Mouse (Mus musculus): Measurements from ENCODE around the gene Cnn1. TPM values are rescaled to one million over a fixed set of nuclear protein-coding genes. Genes with fewer than 3 reads are reported as not detected.

The Cnn1 gene
- polyA plus RNA-seq, 1 experiment: 7.8 TPM

GRCm38 (mm10) chr9:22135644-22136390 is 36.8 kb downstream of the Cnn1 start, which contains the start of gene Acp5:
TSS of gene Acp5 (minus strand) at chr9:22135711.
- H3K9ac ChIP-seq (ENCODE audit: low read depth, poor library complexity, severe bottlenecking): no peak within 1 kb of the TSS

GRCm38 (mm10) chr9:22136765-22137547 is 37.9 kb downstream of the Cnn1 start:
- no peaks in the 10 kb centered on the region for H3K27me3 ChIP-seq (ENCODE audit: control insufficient read depth, insufficient read depth, low read length, poor library complexity, severe bottlenecking)
- no peak overlapping the region for H3K27ac ChIP-seq (ENCODE audit: insufficient read depth, low read length)
- H3K4me3 ChIP-seq (ENCODE audit: low read depth, low read length): no peak overlapping the region
- H3K4me1 ChIP-seq (ENCODE audit: control insufficient read depth, insufficient read depth, low read length): peaks cover 10% of the 10 kb centered on the region
- peak; percentile 98 for TF ChIP-seq EP300 (IDR thresholded peaks at IDR 0.05; ENCODE audit: insufficient read depth, low read depth, low read length)
- no peak for TF ChIP-seq CTCF (IDR thresholded peaks at IDR 0.05; ENCODE audit: low read depth, low read length)
- TF ChIP-seq POLR2A (IDR thresholded peaks at IDR 0.05; ENCODE audit: insufficient read depth, low read length): no peak
- H3K9me3 ChIP-seq (replicated peaks; ENCODE audit: control insufficient read depth, insufficient read depth, low read length, poor library complexity, severe bottlenecking): no peaks in the 10 kb centered on the region
- H3K9ac ChIP-seq (ENCODE audit: low read depth, poor library complexity, severe bottlenecking): no peak overlapping the region
- no peaks in the 10 kb centered on the region for H3K36me3 ChIP-seq (ENCODE audit: control insufficient read depth, insufficient read depth, low read length, poor library complexity, severe bottlenecking)

More at GRCm38 (mm10) chr9:22135644-22136390, 36.8 kb downstream of the Cnn1 start, which contains the start of gene Acp5:
- peaks cover 10% of the 10 kb centered on the region for H3K4me1 ChIP-seq (ENCODE audit: control insufficient read depth, insufficient read depth, low read length)
- H3K27me3 ChIP-seq (ENCODE audit: control insufficient read depth, insufficient read depth, low read length, poor library complexity, severe bottlenecking): no peaks in the 10 kb centered on the region
- no peak within 1 kb of the TSS for H3K27ac ChIP-seq (ENCODE audit: insufficient read depth, low read length)
- no peaks in the 10 kb centered on the region for H3K9me3 ChIP-seq (replicated peaks; ENCODE audit: control insufficient read depth, insufficient read depth, low read length, poor library complexity, severe bottlenecking)
- no peaks in the 10 kb centered on the region for H3K36me3 ChIP-seq (ENCODE audit: control insufficient read depth, insufficient read depth, low read length, poor library complexity, severe bottlenecking)
- TF ChIP-seq POLR2A (IDR thresholded peaks at IDR 0.05; ENCODE audit: insufficient read depth, low read length) (no peak), CTCF (IDR thresholded peaks at IDR 0.05; ENCODE audit: low read depth, low read length) (no peak), EP300 (IDR thresholded peaks at IDR 0.05; ENCODE audit: insufficient read depth, low read depth, low read length) (no peak)
- no peak within 1 kb of the TSS for H3K4me3 ChIP-seq (ENCODE audit: low read depth, low read length)

GRCm38 (mm10) chr9:22138480-22138879 is 39.5 kb downstream of the Cnn1 start:
- H3K9me3 ChIP-seq (replicated peaks; ENCODE audit: control insufficient read depth, insufficient read depth, low read length, poor library complexity, severe bottlenecking): no peaks in the 10 kb centered on the region
- H3K9ac ChIP-seq (ENCODE audit: low read depth, poor library complexity, severe bottlenecking): no peak overlapping the region
- H3K27ac ChIP-seq (ENCODE audit: insufficient read depth, low read length): no peak overlapping the region
- H3K36me3 ChIP-seq (ENCODE audit: control insufficient read depth, insufficient read depth, low read length, poor library complexity, severe bottlenecking): no peaks in the 10 kb centered on the region
- no peak for TF ChIP-seq EP300 (IDR thresholded peaks at IDR 0.05; ENCODE audit: insufficient read depth, low read depth, low read length)
- TF ChIP-seq CTCF (IDR thresholded peaks at IDR 0.05; ENCODE audit: low read depth, low read length): peak; percentile 58
- no peak overlapping the region for H3K4me3 ChIP-seq (ENCODE audit: low read depth, low read length)
- H3K27me3 ChIP-seq (ENCODE audit: control insufficient read depth, insufficient read depth, low read length, poor library complexity, severe bottlenecking): no peaks in the 10 kb centered on the region
- H3K4me1 ChIP-seq (ENCODE audit: control insufficient read depth, insufficient read depth, low read length): peaks cover 9% of the 10 kb centered on the region

- H3K4me1 ChIP-seq (ENCODE audit: control insufficient read depth, insufficient read depth, low read length): peaks cover 9% of the 10 kb centered on the region
- no peaks in the 10 kb centered on the region for H3K27me3 ChIP-seq (ENCODE audit: control insufficient read depth, insufficient read depth, low read length, poor library complexity, severe bottlenecking)
- no peaks in the 10 kb centered on the region for H3K36me3 ChIP-seq (ENCODE audit: control insufficient read depth, insufficient read depth, low read length, poor library complexity, severe bottlenecking)
- H3K27ac ChIP-seq (ENCODE audit: insufficient read depth, low read length): no peak overlapping the region
- no peak for TF ChIP-seq EP300 (IDR thresholded peaks at IDR 0.05; ENCODE audit: insufficient read depth, low read depth, low read length)
- H3K9ac ChIP-seq (ENCODE audit: low read depth, poor library complexity, severe bottlenecking): no peak overlapping the region
- H3K4me3 ChIP-seq (ENCODE audit: low read depth, low read length): no peak overlapping the region
- no peaks in the 10 kb centered on the region for H3K9me3 ChIP-seq (replicated peaks; ENCODE audit: control insufficient read depth, insufficient read depth, low read length, poor library complexity, severe bottlenecking)
Observed at GRCm38 (mm10) chr9:22139746-22140145, 40.7 kb downstream of the Cnn1 start.

GRCm38 (mm10) chr9:22143108-22144037 is 44.4 kb downstream of the Cnn1 start:
- no peak for TF ChIP-seq EP300 (IDR thresholded peaks at IDR 0.05; ENCODE audit: insufficient read depth, low read depth, low read length)
- TF ChIP-seq POLR2A (IDR thresholded peaks at IDR 0.05; ENCODE audit: insufficient read depth, low read length): no peak
- TF ChIP-seq CTCF (IDR thresholded peaks at IDR 0.05; ENCODE audit: low read depth, low read length): peak; percentile 87
- H3K9me3 ChIP-seq (replicated peaks; ENCODE audit: control insufficient read depth, insufficient read depth, low read length, poor library complexity, severe bottlenecking): no peaks in the 10 kb centered on the region
- no peaks in the 10 kb centered on the region for H3K27me3 ChIP-seq (ENCODE audit: control insufficient read depth, insufficient read depth, low read length, poor library complexity, severe bottlenecking)
- H3K9ac ChIP-seq (ENCODE audit: low read depth, poor library complexity, severe bottlenecking): no peak overlapping the region
- no peak overlapping the region for H3K27ac ChIP-seq (ENCODE audit: insufficient read depth, low read length)
- no peak overlapping the region for H3K4me3 ChIP-seq (ENCODE audit: low read depth, low read length)
- no peaks in the 10 kb centered on the region for H3K4me1 ChIP-seq (ENCODE audit: control insufficient read depth, insufficient read depth, low read length)
- H3K36me3 ChIP-seq (ENCODE audit: control insufficient read depth, insufficient read depth, low read length, poor library complexity, severe bottlenecking): no peaks in the 10 kb centered on the region

All from ES-Bruce4 (cell line).